9 mouse cellular contexts compared by ENCODE assay signal in genomic region chr7:116286173-116286572, GRCm38 (mm10). TPM values are rescaled to one million over a fixed set of nuclear protein-coding genes. Genes with fewer than 3 reads are reported as not detected.
DNase-seq lines count a peak whose midpoint lies in the region; ATAC-seq lines count a peak whose summit lies in the region.
"Had no signal": no experiment of that assay in that cellular context is flagged by ENCODE, and none has a peak within 500 bp of the region (broad histone marks: within the 10 kb centered on the region; RNA-seq: fewer than 3 reads in every experiment).

No protein-coding gene starts in this region.

- H3K4me3 ChIP-seq in forebrain, embryonic 14.5 days (ENCODE audit: low read depth, low read length) = no peak overlapping the region
- no peak overlapping the region for H3K4me3 ChIP-seq in forebrain, embryonic 13.5 days
- H3K4me3 ChIP-seq in kidney, embryonic 15.5 days (replicated peaks) = no peak overlapping the region
- H3K4me3 ChIP-seq: limb, embryonic 13.5 days had no signal

- no peak overlapping the region for H3K27ac ChIP-seq in forebrain, embryonic 14.5 days (ENCODE audit: low read depth, low read length)
- no peak overlapping the region for H3K27ac ChIP-seq in forebrain, embryonic 13.5 days
- H3K27ac ChIP-seq in kidney, embryonic 15.5 days = peak overlapping the region; percentile 81

- H3K27me3 ChIP-seq in forebrain, embryonic 14.5 days (replicated peaks; ENCODE audit: control insufficient read depth, insufficient read depth, low read length) = no peaks in the 10 kb centered on the region
- no peaks in the 10 kb centered on the region for H3K27me3 ChIP-seq in forebrain, embryonic 13.5 days
- H3K27me3 ChIP-seq in kidney, embryonic 15.5 days = no peaks in the 10 kb centered on the region
- H3K27me3 ChIP-seq: limb, embryonic 13.5 days had no signal

- no peak overlapping the region for H3K4me2 ChIP-seq in forebrain, embryonic 14.5 days (ENCODE audit: low read length)
- no peak overlapping the region for H3K4me2 ChIP-seq in forebrain, embryonic 13.5 days
- H3K4me2 ChIP-seq in kidney, embryonic 15.5 days = no peak overlapping the region
- H3K4me2 ChIP-seq: limb, embryonic 13.5 days had no signal

- 61% methylated on average over 12 of the region's 12 CpGs for WGBS in forebrain, embryonic 14.5 days
- 66% methylated on average over 12 of the region's 12 CpGs for WGBS in forebrain, embryonic 13.5 days
- WGBS in kidney, embryonic 15.5 days = 51% methylated on average over 12 of the region's 12 CpGs

- H3K4me1 ChIP-seq in forebrain, embryonic 14.5 days (ENCODE audit: control insufficient read depth, insufficient read depth, low read length) = peaks cover 24% of the 10 kb centered on the region
- H3K4me1 ChIP-seq in forebrain, embryonic 13.5 days = peaks cover 46% of the 10 kb centered on the region
- peaks cover 62% of the 10 kb centered on the region for H3K4me1 ChIP-seq in kidney, embryonic 15.5 days

- no peak for ATAC-seq in forebrain, embryonic 14.5 days
- no peak for ATAC-seq in forebrain, embryonic 13.5 days
- no peak for ATAC-seq in kidney, embryonic 15.5 days (replicated peaks; ENCODE audit: low FRiP score)

- no peak overlapping the region for H3K9ac ChIP-seq in forebrain, embryonic 14.5 days (ENCODE audit: low read length)
- no peak overlapping the region for H3K9ac ChIP-seq in forebrain, embryonic 13.5 days
- H3K9ac ChIP-seq in kidney, embryonic 15.5 days = no peak overlapping the region
- H3K9ac ChIP-seq: limb, embryonic 13.5 days had no signal

- DNase-seq in forebrain, embryonic 14.5 days (ENCODE audit: low spot score) = peak; percentile 43
- peak; percentile 24 to 72 for DNase-seq in heart, adult 9 months (ENCODE audit: low spot score in 2 of 2)
- DNase-seq in lung, postnatal 10 days = peak; percentile 24
- DNase-seq in embryo, embryonic 11 days = no peak
- no peak for DNase-seq in layer of hippocampus, postnatal 14 days (ENCODE audit: low spot score in 2 of 2)
- no peak for DNase-seq in adipocyte (ENCODE audit: low spot score)

- H3K9me3 ChIP-seq in forebrain, embryonic 14.5 days (replicated peaks; ENCODE audit: control insufficient read depth, low read length) = no peaks in the 10 kb centered on the region
- no peaks in the 10 kb centered on the region for H3K9me3 ChIP-seq in forebrain, embryonic 13.5 days (replicated peaks)
- no peaks in the 10 kb centered on the region for H3K9me3 ChIP-seq in kidney, embryonic 15.5 days (replicated peaks)
- H3K9me3 ChIP-seq: limb, embryonic 13.5 days had no signal

- H3K36me3 ChIP-seq in forebrain, embryonic 14.5 days (ENCODE audit: control insufficient read depth, insufficient read depth, low read length) = no peaks in the 10 kb centered on the region
- no peaks in the 10 kb centered on the region for H3K36me3 ChIP-seq in forebrain, embryonic 13.5 days (ENCODE audit: poor library complexity, severe bottlenecking)
- H3K36me3 ChIP-seq in kidney, embryonic 15.5 days = no peaks in the 10 kb centered on the region
- H3K36me3 ChIP-seq: limb, embryonic 13.5 days had no signal

RNA-seq across cellular contexts. Expression of gene Plekha7, which starts 22.0 kb away (rescaled TPM):
- polyA plus RNA-seq in forebrain, embryonic 14.5 days (2014; fragmentation: Nextera tagmentation; extraction: Ambion mirVana) = 3.1 and 4.7 TPM in 2 replicates
- 13.1 and 15.6 TPM in 2 replicates for polyA plus RNA-seq in forebrain, embryonic 13.5 days (2015; fragmentation: Nextera tagmentation; extraction: Ambion mirVana)
- polyA plus RNA-seq in kidney, embryonic 15.5 days (2015; fragmentation: Nextera tagmentation; extraction: Ambion mirVana) = 14.1 and 14.4 TPM in 2 replicates
- total RNA-seq in layer of hippocampus, postnatal 14 days (2021) = 10 to 100 TPM; 15.3 to 26.0 TPM

RNA-seq across cellular contexts. Expression of gene Rps13, which starts 47.8 kb away (rescaled TPM):
- polyA plus RNA-seq in forebrain, embryonic 14.5 days (2014; fragmentation: Nextera tagmentation; extraction: Ambion mirVana) = 533 and 675 TPM in 2 replicates
- polyA plus RNA-seq in forebrain, embryonic 13.5 days (2015; fragmentation: Nextera tagmentation; extraction: Ambion mirVana) = 673 and 704 TPM in 2 replicates
- polyA plus RNA-seq in kidney, embryonic 15.5 days (2015; fragmentation: Nextera tagmentation; extraction: Ambion mirVana) = 840 and 852 TPM in 2 replicates
- total RNA-seq in layer of hippocampus, postnatal 14 days (2021) = 100 to 1,000 TPM; 219 to 224 TPM

Comparison
In these comparisons a context has a peak if more than half of its experiments do, and no peak if none do; other contexts are left out.
1. DNase-seq: peak in forebrain, embryonic 14.5 days (single experiment), heart, adult 9 months (2 of 2) and lung, postnatal 10 days (single experiment); none in embryo, embryonic 11 days (single experiment), layer of hippocampus, postnatal 14 days (0 of 2) and adipocyte (single experiment).